Mouse (Mus musculus): ENCODE measurements around the gene Syt8. TPM values are rescaled to one million over a fixed set of nuclear protein-coding genes. Genes with fewer than 3 reads are reported as not detected.
A peak's percentile ranks its signal among the peaks of the same experiment; 100 is the strongest.

The Syt8 gene
- polyA plus RNA-seq, 1 experiment from 2014 or later: 1.2 TPM

- peak overlapping the region; percentile 68 for H3K9ac ChIP-seq
- H3K4me2 ChIP-seq (replicated peaks): peak overlapping the region; percentile 57
- H3K4me1 ChIP-seq: peaks cover 60% of the 10 kb centered on the region
- no peaks in the 10 kb centered on the region for H3K36me3 ChIP-seq
- peak; percentile 24; the same call in 1 of the 2 replicates for ATAC-seq (ENCODE audit: low FRiP score, low read depth)
- H3K27me3 ChIP-seq: no peaks in the 10 kb centered on the region
- H3K9me3 ChIP-seq: no peaks in the 10 kb centered on the region
- H3K4me3 ChIP-seq: no peak overlapping the region
- H3K27ac ChIP-seq: peak overlapping the region; percentile 89
- WGBS: 20% methylated on average over 6 of the region's 6 CpGs
Observed at GRCm38 (mm10) chr7:142471414-142471861, 36.8 kb downstream of the Syt8 start.

GRCm38 (mm10) chr7:142471884-142472570, 37.4 kb downstream of the Syt8 start:
- WGBS: 30% methylated on average over 15 of the region's 15 CpGs
- H3K27me3 ChIP-seq: no peaks in the 10 kb centered on the region
- H3K9me3 ChIP-seq: no peaks in the 10 kb centered on the region
- peak overlapping the region; percentile 57 for H3K4me2 ChIP-seq (replicated peaks)
- H3K27ac ChIP-seq: peak overlapping the region; percentile 89
- H3K4me3 ChIP-seq: peak overlapping the region; percentile 21
- no peak for ATAC-seq (ENCODE audit: low FRiP score, low read depth)
- peak overlapping the region; percentile 68 for H3K9ac ChIP-seq
- no peaks in the 10 kb centered on the region for H3K36me3 ChIP-seq
- H3K4me1 ChIP-seq: peaks cover 66% of the 10 kb centered on the region

DNA sequence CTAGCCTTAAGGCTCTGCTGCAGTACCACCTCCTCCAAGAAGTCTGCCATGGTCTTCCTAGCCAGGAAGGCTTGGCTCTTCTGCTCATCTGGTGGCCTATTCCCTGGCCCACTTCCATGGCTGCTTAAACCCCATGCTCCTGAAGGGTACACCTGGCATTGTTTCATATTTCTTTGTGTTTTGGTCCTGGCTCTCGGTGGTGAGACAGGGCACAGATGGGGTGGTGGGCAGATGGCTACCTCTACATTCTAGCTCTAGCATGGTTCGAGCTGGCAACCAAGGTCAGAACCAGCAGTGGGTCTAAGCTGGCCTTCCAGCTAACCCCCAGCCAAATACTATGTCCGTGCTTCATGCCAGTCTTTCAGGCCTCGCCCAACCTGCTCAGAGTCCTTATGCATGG, 38.3 kb downstream of the Syt8 start:
- Histone ChIP-seq H3K4me3 (peak overlapping the region; percentile 3; the same call in 1 of the 2 replicates), H3K4me2 (replicated peaks) (peak overlapping the region; percentile 57), H3K4me1 (peaks cover 68% of the 10 kb centered on the region), H3K36me3 (no peaks in the 10 kb centered on the region), H3K27me3 (no peaks in the 10 kb centered on the region), H3K9ac (peak overlapping the region; percentile 31; the same call in 1 of the 2 replicates), H3K9me3 (no peaks in the 10 kb centered on the region), H3K27ac (peak overlapping the region; percentile 89; the same call in 1 of the 2 replicates)
- WGBS: 96% methylated on average over 4 of the region's 4 CpGs
- no peak for ATAC-seq (ENCODE audit: low FRiP score, low read depth)

GRCm38 (mm10) chr7:142473476-142473875, 38.8 kb downstream of the Syt8 start:
- WGBS: 82% methylated on average over 2 of the region's 2 CpGs
- H3K27ac ChIP-seq: peak overlapping the region; percentile 89; the same call in 1 of the 2 replicates
- H3K9me3 ChIP-seq: no peaks in the 10 kb centered on the region
- H3K4me3 ChIP-seq: no peak overlapping the region
- H3K4me2 ChIP-seq (replicated peaks): peak overlapping the region; percentile 57
- H3K36me3 ChIP-seq: no peaks in the 10 kb centered on the region
- ATAC-seq (ENCODE audit: low FRiP score, low read depth): no peak
- peaks cover 68% of the 10 kb centered on the region for H3K4me1 ChIP-seq
- H3K27me3 ChIP-seq: no peaks in the 10 kb centered on the region
- H3K9ac ChIP-seq: no peak overlapping the region; the same call in 1 of the 2 replicates

DNA sequence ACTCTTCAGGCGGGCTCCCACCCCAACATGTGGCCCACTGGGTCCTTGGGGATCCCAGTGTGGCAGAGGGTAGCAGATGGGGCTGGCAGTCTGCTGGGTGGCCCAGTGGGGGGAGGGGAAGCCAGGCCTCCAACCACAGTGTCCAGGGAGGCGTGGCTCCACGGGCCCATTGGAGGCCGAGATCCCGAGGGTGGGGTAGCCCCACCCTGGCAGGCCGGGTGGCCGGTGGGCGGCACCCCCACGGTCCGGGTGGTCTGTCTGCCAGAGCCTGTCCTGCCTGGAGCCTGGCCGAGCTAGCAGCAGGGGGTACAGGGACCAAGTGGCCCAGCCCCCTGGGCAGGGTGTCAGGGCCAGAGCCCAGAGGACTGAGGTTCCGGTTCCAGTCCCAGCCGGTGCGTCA, 40.1 kb downstream of the Syt8 start:
- H3K27ac ChIP-seq: no peak overlapping the region
- no peaks in the 10 kb centered on the region for H3K36me3 ChIP-seq
- 78% methylated on average over 14 of the region's 14 CpGs for WGBS
- H3K4me3 ChIP-seq: no peak overlapping the region
- no peaks in the 10 kb centered on the region for H3K27me3 ChIP-seq
- 0 out of 2 replicates have a peak overlapping the region, but pooled peaks have one; percentile 5 for H3K9ac ChIP-seq
- H3K4me2 ChIP-seq (replicated peaks): peak overlapping the region; percentile 23; the same call in 1 of the 2 replicates
- ATAC-seq (ENCODE audit: low FRiP score, low read depth): no peak
- H3K4me1 ChIP-seq: peaks cover 73% of the 10 kb centered on the region
- no peaks in the 10 kb centered on the region for H3K9me3 ChIP-seq

GRCm38 (mm10) chr7:142475641-142476040, 41.0 kb downstream of the Syt8 start:
- Histone ChIP-seq H3K36me3 (no peaks in the 10 kb centered on the region), H3K27ac (peak overlapping the region; percentile 44; the same call in 1 of the 2 replicates), H3K9ac (no peak overlapping the region), H3K4me2 (replicated peaks) (no peak overlapping the region), H3K27me3 (no peaks in the 10 kb centered on the region), H3K4me1 (peaks cover 74% of the 10 kb centered on the region), H3K9me3 (no peaks in the 10 kb centered on the region), H3K4me3 (no peak overlapping the region)
- 71% methylated on average over 7 of the region's 7 CpGs for WGBS
- ATAC-seq (ENCODE audit: low FRiP score, low read depth): no peak

GRCm38 (mm10) chr7:142476271-142476670, 41.6 kb downstream of the Syt8 start:
- H3K4me1 ChIP-seq: peaks cover 74% of the 10 kb centered on the region
- no peaks in the 10 kb centered on the region for H3K27me3 ChIP-seq
- peak overlapping the region; percentile 44; the same call in 1 of the 2 replicates for H3K27ac ChIP-seq
- ATAC-seq (ENCODE audit: low FRiP score, low read depth): no peak
- H3K36me3 ChIP-seq: no peaks in the 10 kb centered on the region
- 75% methylated on average over 5 of the region's 5 CpGs for WGBS
- peak overlapping the region; percentile 13; the same call in 1 of the 2 replicates for H3K9ac ChIP-seq
- no peak overlapping the region for H3K4me3 ChIP-seq
- no peak overlapping the region for H3K4me2 ChIP-seq (replicated peaks)
- H3K9me3 ChIP-seq: no peaks in the 10 kb centered on the region

DNA sequence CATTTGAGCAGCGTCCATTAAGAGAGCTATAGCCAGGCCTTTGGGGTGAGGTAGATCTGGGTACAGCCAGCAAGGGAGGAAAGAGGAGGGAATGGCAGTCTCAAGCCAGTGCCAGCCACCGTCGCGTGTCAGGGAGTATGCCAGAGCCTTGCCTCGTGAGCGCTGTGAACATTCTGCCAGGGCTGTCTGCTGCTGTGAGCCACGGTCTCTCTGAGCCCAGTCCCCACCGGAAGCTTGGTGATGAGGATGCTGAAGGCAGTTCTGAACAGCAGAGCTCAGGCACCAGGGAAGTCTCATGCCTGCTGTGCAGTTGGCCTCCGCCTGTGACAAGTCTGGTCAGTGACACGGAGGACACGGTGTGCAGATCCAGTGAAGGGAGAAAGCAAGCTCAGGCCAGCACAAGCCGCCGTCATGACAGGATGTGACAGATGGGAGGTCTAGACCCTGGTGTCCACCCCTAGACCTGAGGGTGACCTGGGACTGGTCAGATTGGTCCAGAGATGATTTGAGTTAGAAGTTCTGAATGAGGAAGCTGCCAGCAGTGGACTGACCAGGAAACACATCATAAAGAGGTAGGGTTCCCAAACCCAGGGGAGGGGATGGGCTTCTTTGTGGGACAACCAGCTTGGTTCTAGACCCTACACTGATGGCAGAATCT, 42.3 kb downstream of the Syt8 start:
- 81% methylated on average over 13 of the region's 13 CpGs for WGBS
- H3K4me1 ChIP-seq: peaks cover 74% of the 10 kb centered on the region

GRCm38 (mm10) chr7:142478001-142478400, 43.4 kb downstream of the Syt8 start:
- no peak for ATAC-seq (ENCODE audit: low FRiP score, low read depth)
- WGBS: 91% methylated on average over 6 of the region's 6 CpGs

More for the DNA sequence above, 42.3 kb downstream of the Syt8 start:
- H3K9ac ChIP-seq: peak overlapping the region; percentile 13; the same call in 1 of the 2 replicates
- H3K9me3 ChIP-seq: no peaks in the 10 kb centered on the region
- H3K4me3 ChIP-seq: no peak overlapping the region
- no peak for ATAC-seq (ENCODE audit: low FRiP score, low read depth)
- no peak overlapping the region for H3K4me2 ChIP-seq (replicated peaks)
- no peaks in the 10 kb centered on the region for H3K36me3 ChIP-seq
- peak overlapping the region; percentile 22; the same call in 1 of the 2 replicates for H3K27ac ChIP-seq
- H3K27me3 ChIP-seq: no peaks in the 10 kb centered on the region

DNA sequence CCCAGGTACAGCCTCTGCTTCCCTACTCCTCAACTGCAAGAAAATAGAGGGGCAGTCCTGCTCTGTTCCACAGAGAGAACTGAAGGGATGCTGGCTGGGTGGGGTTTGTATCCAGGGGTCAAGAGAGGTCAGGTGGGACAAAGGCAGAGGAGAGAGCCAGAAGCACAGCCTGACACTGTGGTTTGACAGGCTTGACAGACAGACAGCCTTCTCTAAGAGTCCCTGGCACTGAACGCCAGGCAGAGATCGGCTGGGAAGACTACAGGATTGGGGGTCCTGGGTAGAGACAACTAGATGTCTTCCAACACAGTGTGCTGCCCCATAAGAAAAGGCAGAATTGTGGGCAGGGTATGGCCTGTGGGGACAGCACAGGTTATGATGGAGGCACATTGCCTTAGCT, 43.9 kb downstream of the Syt8 start:
- whole genome bisulfite sequencing: 96% methylated on average over 2 of the region's 2 CpGs
- Histone ChIP-seq H3K36me3 (no peaks in the 10 kb centered on the region), H3K27me3 (no peaks in the 10 kb centered on the region), H3K4me1 (peaks cover 74% of the 10 kb centered on the region), H3K9ac (no peak overlapping the region), H3K4me2 (replicated peaks) (no peak overlapping the region), H3K4me3 (no peak overlapping the region), H3K9me3 (no peaks in the 10 kb centered on the region), H3K27ac (peak overlapping the region; percentile 99; the same call in 1 of the 2 replicates)
- ATAC-seq (ENCODE audit: low FRiP score, low read depth): no peak

More at GRCm38 (mm10) chr7:142478001-142478400, 43.4 kb downstream of the Syt8 start:
- Histone ChIP-seq H3K9me3 (no peaks in the 10 kb centered on the region), H3K4me3 (no peak overlapping the region), H3K9ac (no peak overlapping the region), H3K27me3 (no peaks in the 10 kb centered on the region), H3K27ac (peak overlapping the region; percentile 44; the same call in 1 of the 2 replicates), H3K4me1 (peaks cover 74% of the 10 kb centered on the region), H3K36me3 (no peaks in the 10 kb centered on the region), H3K4me2 (replicated peaks) (no peak overlapping the region)

DNA sequence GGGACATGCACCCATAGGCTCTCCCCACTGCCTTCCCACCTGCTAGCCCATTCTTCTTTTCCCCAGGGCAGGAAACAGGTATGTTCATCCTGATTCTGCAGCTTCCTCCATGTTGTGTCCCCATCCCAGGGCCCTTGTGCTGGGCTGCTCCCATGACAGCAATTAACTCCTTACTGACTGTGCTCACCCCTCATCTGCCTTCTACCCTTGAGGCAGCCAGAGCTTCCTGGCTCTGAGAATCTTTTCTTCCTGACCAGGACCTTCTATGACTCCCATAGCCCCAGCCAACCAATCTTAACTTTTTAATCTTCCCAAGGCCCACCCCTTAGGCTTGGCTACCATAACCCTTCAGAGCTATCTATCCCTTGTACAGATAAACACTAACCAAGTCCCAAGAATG, 44.7 kb downstream of the Syt8 start:
- H3K4me2 ChIP-seq (replicated peaks): no peak overlapping the region

DNA sequence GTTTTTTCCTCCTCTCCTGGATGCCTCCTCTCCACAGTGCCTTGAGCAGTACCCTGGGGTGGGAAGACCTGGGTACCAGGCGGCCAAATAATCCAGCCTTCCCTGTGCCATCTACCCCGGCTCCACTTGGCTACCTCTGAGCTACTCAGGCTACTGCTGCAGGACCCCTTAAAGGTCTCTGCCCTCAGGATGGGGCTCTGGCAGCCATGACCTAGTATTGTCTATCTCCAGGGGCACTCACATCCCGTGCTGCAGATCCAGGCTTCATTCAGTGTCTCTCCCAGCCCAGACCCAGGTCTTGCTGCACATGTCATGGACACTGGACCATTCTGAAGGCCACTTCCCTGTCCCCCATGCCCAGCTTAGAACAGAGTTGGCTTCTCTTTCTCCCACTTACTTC, 45.2 kb downstream of the Syt8 start:
- Histone ChIP-seq H3K9me3 (no peaks in the 10 kb centered on the region), H3K4me3 (no peak overlapping the region), H3K27me3 (no peaks in the 10 kb centered on the region), H3K36me3 (peaks cover 3% of the 10 kb centered on the region; the same call in 1 of the 2 replicates), H3K9ac (no peak overlapping the region), H3K4me1 (peaks cover 79% of the 10 kb centered on the region), H3K27ac (peak overlapping the region; percentile 99; the same call in 1 of the 2 replicates), H3K4me2 (replicated peaks) (no peak overlapping the region)
- 94% methylated on average over 3 of the region's 3 CpGs for WGBS
- no peak for ATAC-seq (ENCODE audit: low FRiP score, low read depth)

More for the DNA sequence above, 44.7 kb downstream of the Syt8 start:
- H3K4me1 ChIP-seq: peaks cover 79% of the 10 kb centered on the region
- H3K9me3 ChIP-seq: no peaks in the 10 kb centered on the region
- peak overlapping the region; percentile 99; the same call in 1 of the 2 replicates for H3K27ac ChIP-seq
- ATAC-seq (ENCODE audit: low FRiP score, low read depth): no peak
- no peak overlapping the region for H3K4me3 ChIP-seq
- no peaks in the 10 kb centered on the region for H3K27me3 ChIP-seq
- H3K36me3 ChIP-seq: no peaks in the 10 kb centered on the region
- H3K9ac ChIP-seq: no peak overlapping the region
